Mouse (Mus musculus) liver, postnatal 0 days (tissue): ENCODE measurements at regions not wholly inside any gene's neighbourhood (a gene's known extent, or its start where the extent isn't known, plus 50 kb on each side); places are given as distances from the start of the nearest gene placed in this dataset.

Source experiments
- CTCF ChIP-seq: sonication (generic); IDR thresholded peaks from 2 replicates; pipeline ENCODE4 v1.5.1; 2016; ENCODE audit warnings: antibody characterized with exemption, low read depth
- EP300 ChIP-seq: IDR thresholded peaks from 2 replicates; pipeline ENCODE4 v1.6.1; 2016; ENCODE audit warnings: antibody characterized with exemption, low read depth, mild to moderate bottlenecking

GRCm38 (mm10) chr16:73770440-73770856, 641.2 kb downstream of the Robo2 start:
- TF ChIP-seq CTCF (no peak), EP300 (no peak)
